ENCODE assay signal across 9 mouse cellular contexts in the genomic region with DNA sequence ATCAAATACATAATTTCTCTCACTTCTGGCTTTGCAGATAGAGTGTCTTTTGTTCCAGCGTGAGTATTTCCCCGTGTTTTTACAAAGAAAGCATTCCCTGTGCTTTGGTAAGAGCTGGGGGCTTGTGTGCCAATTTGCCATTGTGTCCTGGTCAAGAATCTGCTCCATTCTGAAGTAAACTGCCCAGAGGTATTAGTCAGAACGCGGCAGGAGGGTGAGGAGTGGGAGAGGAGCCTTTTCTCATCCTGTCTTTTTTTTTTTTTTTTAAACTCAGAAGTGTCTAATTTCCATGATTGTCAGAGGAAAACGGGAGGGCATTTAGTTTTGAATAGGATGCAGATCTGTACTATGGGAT.
A peak's percentile ranks its signal among the peaks of the same experiment; 100 is the strongest.
DNase-seq lines count a peak whose midpoint lies in the region; ATAC-seq lines count a peak whose summit lies in the region.
"Had no signal": no experiment of that assay in that cellular context is flagged by ENCODE, and none has a peak within 500 bp of the region (broad histone marks: within the 10 kb centered on the region; RNA-seq: fewer than 3 reads in every experiment).

No protein-coding gene starts in this region.

- no peak overlapping the region for H3K9ac ChIP-seq in heart, embryonic 11.5 days (ENCODE audit: low read depth, low read length)
- H3K9ac ChIP-seq in intestine, embryonic 14.5 days (ENCODE audit: low read length), result no peak overlapping the region
- no peak overlapping the region for H3K9ac ChIP-seq in stomach, embryonic 14.5 days (replicated peaks; ENCODE audit: low read depth, low read length)

- peak overlapping the region; percentile 40 for H3K4me3 ChIP-seq in heart, embryonic 11.5 days (ENCODE audit: low read depth, low read length)
- peak overlapping the region; percentile 83 for H3K4me3 ChIP-seq in megakaryocyte, embryonic 14.5 days (replicated peaks)
- peak overlapping the region; percentile 29; the same call in 1 of the 2 replicates for H3K4me3 ChIP-seq in intestine, embryonic 14.5 days (ENCODE audit: low read depth, low read length)
- peak overlapping the region; percentile 25 for H3K4me3 ChIP-seq in stomach, embryonic 14.5 days (ENCODE audit: low read depth, low read length)

- peak overlapping the region; percentile 72 for H3K4me2 ChIP-seq in heart, embryonic 11.5 days
- peak overlapping the region; percentile 59 for H3K4me2 ChIP-seq in intestine, embryonic 14.5 days (ENCODE audit: low read length)
- H3K4me2 ChIP-seq in stomach, embryonic 14.5 days (replicated peaks; ENCODE audit: low read depth, low read length), result peak overlapping the region; percentile 56

- H3K27me3 ChIP-seq in heart, embryonic 11.5 days (ENCODE audit: control insufficient read depth, insufficient read depth, low read length), result 0 out of 2 replicates have a peak, but pooled peaks cover 5% of the 10 kb centered on the region
- H3K27me3 ChIP-seq in megakaryocyte, embryonic 14.5 days (replicated peaks), result peaks cover 47% of the 10 kb centered on the region
- H3K27me3 ChIP-seq in intestine, embryonic 14.5 days (replicated peaks; ENCODE audit: control insufficient read depth, insufficient read depth, low read length), result peaks cover 23% of the 10 kb centered on the region
- H3K27me3 ChIP-seq in stomach, embryonic 14.5 days (ENCODE audit: control insufficient read depth, insufficient read depth, low read length), result no peaks in the 10 kb centered on the region

- no peak overlapping the region for H3K27ac ChIP-seq in heart, embryonic 11.5 days (ENCODE audit: low read depth, low read length)
- H3K27ac ChIP-seq in intestine, embryonic 14.5 days (ENCODE audit: low read depth), result no peak overlapping the region
- no peak overlapping the region for H3K27ac ChIP-seq in stomach, embryonic 14.5 days (ENCODE audit: low read length)

- intact Hi-C loops in heart, postnatal 14 days (cut with DNase I), result no loop called here

- H3K36me3 ChIP-seq in heart, embryonic 11.5 days (ENCODE audit: control insufficient read depth, insufficient read depth, low read length), result no peaks in the 10 kb centered on the region
- H3K36me3 ChIP-seq in megakaryocyte, embryonic 14.5 days (replicated peaks; ENCODE audit: low read length), result no peaks in the 10 kb centered on the region
- H3K36me3 ChIP-seq in intestine, embryonic 14.5 days (ENCODE audit: control insufficient read depth, insufficient read depth, low read length), result no peaks in the 10 kb centered on the region
- no peaks in the 10 kb centered on the region for H3K36me3 ChIP-seq in stomach, embryonic 14.5 days (ENCODE audit: control insufficient read depth, insufficient read depth, low read length)

- ATAC-seq in heart, embryonic 11.5 days (replicated peaks; ENCODE audit: insufficient number of reproducible peaks, low FRiP score, low TSS enrichment), result no peak
- ATAC-seq in megakaryocyte, adult 5-6 weeks (ENCODE audit: poor library complexity, severe bottlenecking), result no peak
- no peak for ATAC-seq in intestine, embryonic 14.5 days (replicated peaks; ENCODE audit: low FRiP score, low TSS enrichment, low read depth)
- no peak for ATAC-seq in stomach, embryonic 14.5 days (ENCODE audit: insufficient number of reproducible peaks, insufficient read depth, low FRiP score, low read depth)

- no peaks in the 10 kb centered on the region for H3K9me3 ChIP-seq in heart, embryonic 11.5 days (replicated peaks; ENCODE audit: control insufficient read depth, low read length)
- peaks cover 5% of the 10 kb centered on the region for H3K9me3 ChIP-seq in megakaryocyte, embryonic 14.5 days
- H3K9me3 ChIP-seq in intestine, embryonic 14.5 days (ENCODE audit: control insufficient read depth, low read length), result no peaks in the 10 kb centered on the region
- no peaks in the 10 kb centered on the region for H3K9me3 ChIP-seq in stomach, embryonic 14.5 days (ENCODE audit: control insufficient read depth, low read depth, low read length)

- no peaks in the 10 kb centered on the region for H3K4me1 ChIP-seq in heart, embryonic 11.5 days (ENCODE audit: control insufficient read depth, insufficient read depth, low read length)
- peaks cover 23% of the 10 kb centered on the region for H3K4me1 ChIP-seq in megakaryocyte, embryonic 14.5 days
- 0 out of 2 replicates have a peak, but pooled peaks cover 2% of the 10 kb centered on the region for H3K4me1 ChIP-seq in intestine, embryonic 14.5 days (replicated peaks; ENCODE audit: control insufficient read depth, insufficient read depth, low read length)
- 0 out of 2 replicates have a peak, but pooled peaks cover 3% of the 10 kb centered on the region for H3K4me1 ChIP-seq in stomach, embryonic 14.5 days (ENCODE audit: control insufficient read depth, insufficient read depth, low read length)

- 7% methylated on average over 5 of the region's 5 CpGs for WGBS in heart, embryonic 11.5 days (ENCODE audit: insufficient replicate concordance)
- 7% methylated on average over 5 of the region's 5 CpGs for WGBS in intestine, embryonic 14.5 days
- whole genome bisulfite sequencing in stomach, embryonic 14.5 days, result 0% methylated on average over 5 of the region's 5 CpGs

- no peak for DNase-seq in heart, postnatal 14 days
- no peak for DNase-seq in intestine, embryonic 14.5 days (ENCODE audit: low spot score)
- DNase-seq in urinary bladder, postnatal 4 days (ENCODE audit: low spot score in 2 of 2), result no peak
- DNase-seq in adrenal gland, adult 2 months, result no peak
- DNase-seq: adrenal gland, postnatal 25 days had no signal

Comparison
In these comparisons a context has a peak if more than half of its experiments do, and no peak if none do; other contexts are left out.
1. H3K4me3 ChIP-seq: peak in every context shown above with its lines; median percentile 83 in megakaryocyte, embryonic 14.5 days; 40 in heart, embryonic 11.5 days; 29 in intestine, embryonic 14.5 days; 25 in stomach, embryonic 14.5 days.